11 mouse cellular contexts compared by ENCODE assay signal in genomic region chr5:144881670-144882399, GRCm38 (mm10).
DNase-seq lines count a peak whose midpoint lies in the region; ATAC-seq and TF ChIP-seq lines count a peak whose summit lies in the region.
"Had no signal": no experiment of that assay in that cellular context is flagged by ENCODE, and none has a peak within 500 bp of the region (broad histone marks: within the 10 kb centered on the region; RNA-seq: fewer than 3 reads in every experiment).

No protein-coding gene starts in this region.

- ATAC-seq in heart, embryonic 11.5 days (replicated peaks; ENCODE audit: insufficient number of reproducible peaks, low FRiP score, low TSS enrichment): 0 out of 2 replicates have a peak, but pooled peaks have one; percentile 19
- ATAC-seq in intestine, embryonic 16.5 days: no peak

- peaks cover 32% of the 10 kb centered on the region for H3K36me3 ChIP-seq in heart, embryonic 11.5 days (ENCODE audit: control insufficient read depth, insufficient read depth, low read length)
- peaks cover 6% of the 10 kb centered on the region for H3K36me3 ChIP-seq in intestine, embryonic 16.5 days (ENCODE audit: control insufficient read depth, insufficient read depth, low read length)

- H3K9ac ChIP-seq in heart, embryonic 11.5 days (ENCODE audit: low read depth, low read length): no peak overlapping the region
- H3K9ac ChIP-seq in intestine, embryonic 16.5 days (ENCODE audit: low read depth, low read length): no peak overlapping the region
- H3K9ac ChIP-seq: lung, embryonic 14.5 days had no signal

- H3K4me3 ChIP-seq in heart, embryonic 11.5 days (ENCODE audit: low read depth, low read length): no peak overlapping the region
- no peak overlapping the region for H3K4me3 ChIP-seq in layer of hippocampus, adult 2 months
- H3K4me3 ChIP-seq in intestine, embryonic 16.5 days (ENCODE audit: low read length): no peak overlapping the region

- H3K4me2 ChIP-seq in heart, embryonic 11.5 days: no peak overlapping the region
- H3K4me2 ChIP-seq in intestine, embryonic 16.5 days (ENCODE audit: low read depth, low read length): no peak overlapping the region
- H3K4me2 ChIP-seq: lung, embryonic 14.5 days had no signal

- H3K27me3 ChIP-seq in heart, embryonic 11.5 days (ENCODE audit: control insufficient read depth, insufficient read depth, low read length): no peaks in the 10 kb centered on the region
- no peaks in the 10 kb centered on the region for H3K27me3 ChIP-seq in intestine, embryonic 16.5 days (replicated peaks; ENCODE audit: control insufficient read depth, insufficient read depth, low read length)

- no peaks in the 10 kb centered on the region for H3K9me3 ChIP-seq in heart, embryonic 11.5 days (replicated peaks; ENCODE audit: control insufficient read depth, low read length)
- no peaks in the 10 kb centered on the region for H3K9me3 ChIP-seq in intestine, embryonic 16.5 days (ENCODE audit: control insufficient read depth, low read length)

- no peak for TF ChIP-seq CTCF in layer of hippocampus, adult 2 months (conservative IDR thresholded peaks at IDR 0.05)

- peaks cover 11% of the 10 kb centered on the region for H3K4me1 ChIP-seq in heart, embryonic 11.5 days (ENCODE audit: control insufficient read depth, insufficient read depth, low read length)
- H3K4me1 ChIP-seq in intestine, embryonic 16.5 days (ENCODE audit: control insufficient read depth, insufficient read depth, low read length): no peaks in the 10 kb centered on the region

- peak overlapping the region; percentile 17; the same call in 1 of the 2 replicates for H3K27ac ChIP-seq in heart, embryonic 11.5 days (ENCODE audit: low read depth, low read length)
- peak overlapping the region; percentile 68; the same call in 1 of the 2 replicates for H3K27ac ChIP-seq in layer of hippocampus, adult 2 months
- H3K27ac ChIP-seq in intestine, embryonic 16.5 days (ENCODE audit: low read length): no peak overlapping the region

- intact Hi-C loops in heart, postnatal 14 days (cut with DNase I): loop anchor here (5.0 kb wide), 1 partner anchor 105 kb away; no protein-coding TSS in a partner anchor

- DNase-seq in heart, postnatal 14 days: no peak
- peak; percentile 43 to 45 for DNase-seq in right cerebral cortex, postnatal 36 days (ENCODE audit: low spot score in 2 of 2)
- no peak for DNase-seq in right cerebral cortex, postnatal 14 days
- peak; percentile 33 to 55 for DNase-seq in layer of hippocampus, adult 2 months (ENCODE audit: low spot score in 2 of 2)
- DNase-seq in ovary, adult 18-20 months (ENCODE audit: low spot score): no peak
- DNase-seq in adrenal gland, postnatal 10 days: no peak
- DNase-seq: gastrocnemius, postnatal 36 days; kidney, adult 18-20 months; lung, embryonic 14.5 days had no signal

- 50% methylated on average over 14 of the region's 14 CpGs for WGBS in heart, embryonic 11.5 days (ENCODE audit: insufficient replicate concordance)
- WGBS in intestine, embryonic 16.5 days: 86% methylated on average over 14 of the region's 14 CpGs

Comparison
In these comparisons a context has a peak if more than half of its experiments do, and no peak if none do; other contexts are left out.
1. DNase-seq: peak in right cerebral cortex, postnatal 36 days (2 of 2) and layer of hippocampus, adult 2 months (2 of 2); none in heart, postnatal 14 days (0 of 2), right cerebral cortex, postnatal 14 days (single experiment), ovary, adult 18-20 months (single experiment) and adrenal gland, postnatal 10 days (single experiment).